Mouse (Mus musculus) embryonic facial prominence, embryonic 15.5 days (tissue): ENCODE results near the gene Fam117b. TPM values are rescaled to one million over a fixed set of nuclear protein-coding genes. Genes with fewer than 3 reads are reported as not detected.

Experiments
- ATAC-seq: fragments of 200-750 bp; cut with Nextera tagmentation; 2 replicates; pipeline ENCODE4 v1.8.0; 2017; ENCODE audit warnings: low read depth, moderate TSS enrichment; ENCODE audit not compliant: insufficient number of reproducible peaks, low FRiP score, low TSS enrichment
- H3K27ac ChIP-seq: fragments of 300-500 bp; sonication (generic); replicated peaks from 2 replicates; pipeline ENCODE4 v1.5.1; 2015; ENCODE audit warnings: mild to moderate bottlenecking, inconsistent platforms
- H3K27me3 ChIP-seq: fragments of 300-500 bp; sonication (generic); 2 replicates; pipeline ENCODE4 v1.6.1; 2015; ENCODE audit warnings: inconsistent platforms
- H3K36me3 ChIP-seq: fragments of 300-500 bp; sonication (generic); 2 replicates; pipeline ENCODE4 v1.6.1; 2015; ENCODE audit warnings: mild to moderate bottlenecking, inconsistent platforms
- H3K4me1 ChIP-seq: fragments of 300-500 bp; sonication (generic); 2 replicates; pipeline ENCODE4 v1.6.1; 2015; ENCODE audit warnings: inconsistent platforms
- H3K4me2 ChIP-seq: fragments of 300-500 bp; sonication (generic); replicated peaks from 2 replicates; pipeline ENCODE4 v1.6.1; 2015; ENCODE audit warnings: mild to moderate bottlenecking, inconsistent platforms
- H3K4me3 ChIP-seq: fragments of 300-500 bp; sonication (generic); replicated peaks from 2 replicates; pipeline ENCODE4 v1.5.1; 2015; ENCODE audit warnings: mild to moderate bottlenecking, inconsistent platforms
- H3K9ac ChIP-seq: fragments of 300-500 bp; sonication (generic); 2 replicates; pipeline ENCODE4 v1.6.1; 2015; ENCODE audit warnings: inconsistent platforms
- H3K9me3 ChIP-seq: fragments of 300-500 bp; sonication (generic); replicated peaks from 2 replicates; pipeline ENCODE4 v1.6.1; 2016; ENCODE audit warnings: inconsistent platforms
- WGBS: fragments of 180-500 bp; shearing (Covaris S2); methylation state at CpG from one replicate; pipeline ENCODE4 v1.1.7; 2015; 5-methylcytosine and 5-hydroxymethylcytosine counted together
- polyA plus RNA-seq: library from polyadenylated mRNA; unstranded; fragments of >200 nt; fragmentation: Nextera tagmentation; extraction: Ambion mirVana; gene quantifications from 2 replicates; pipeline ENCODE4 v1.2.1, GENCODE M21; 2015

Fam117b gene
- polyA plus RNA-seq, 1 experiment from 2014 or later: 10.1 TPM

DNA sequence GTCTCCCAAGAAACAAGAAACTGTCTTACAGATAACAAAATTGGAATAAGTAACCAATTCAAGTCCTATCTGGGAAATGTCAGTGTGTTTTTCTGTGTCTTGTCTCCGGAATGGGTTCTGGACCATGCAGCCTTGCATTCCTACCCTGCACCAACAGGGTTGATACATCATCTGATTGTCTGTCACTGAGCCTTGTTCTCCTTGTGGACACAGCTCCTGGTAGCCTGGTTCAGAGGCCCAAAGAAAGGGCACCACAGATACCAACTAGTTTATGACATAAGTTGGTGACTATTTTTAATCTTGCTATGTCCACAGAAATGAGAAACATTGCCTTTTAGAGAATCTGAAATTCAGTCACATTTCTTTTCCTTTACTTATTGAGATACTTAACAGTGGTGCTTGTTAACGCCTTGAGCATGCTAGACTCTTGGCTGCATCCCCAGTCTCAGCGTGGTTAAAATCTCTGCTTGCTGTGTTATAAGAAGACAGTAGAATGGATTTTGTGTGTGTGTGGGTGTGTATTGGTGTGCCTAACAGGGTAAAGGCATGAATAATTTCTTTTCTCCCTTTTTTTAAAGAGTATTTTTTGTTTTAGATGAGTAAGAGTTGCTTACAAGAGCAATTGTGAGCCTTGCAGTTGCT is 74.7 kb downstream of the Fam117b start:
- Histone ChIP-seq H3K9me3 (no peaks in the 10 kb centered on the region), H3K36me3 (peaks cover 12% of the 10 kb centered on the region), H3K4me3 (no peak overlapping the region), H3K9ac (no peak overlapping the region), H3K27ac (no peak overlapping the region), H3K4me1 (no peaks in the 10 kb centered on the region), H3K4me2 (no peak overlapping the region), H3K27me3 (no peaks in the 10 kb centered on the region)
- 89% methylated on average over 3 of the region's 3 CpGs for WGBS
- no peak for ATAC-seq

DNA sequence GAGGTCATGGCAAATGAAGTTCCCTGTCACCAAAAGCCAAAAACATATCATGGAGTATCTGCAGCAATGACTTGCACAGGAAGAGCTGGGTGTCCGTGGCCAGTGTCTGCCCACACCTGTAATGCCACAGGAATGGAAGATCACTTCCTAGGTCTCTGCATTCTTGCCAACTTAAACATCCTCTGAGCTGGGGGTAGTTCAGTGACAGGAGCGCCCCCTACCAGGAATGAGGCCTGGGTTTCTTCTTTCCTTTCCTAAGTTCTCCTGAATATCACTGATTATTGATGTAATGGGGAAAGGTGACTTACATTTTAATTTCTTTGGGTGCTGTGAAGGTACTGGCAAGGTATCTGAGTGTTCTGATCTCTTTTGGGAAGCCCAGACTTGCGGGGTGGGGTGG is 82.8 kb downstream of the Fam117b start:
- Histone ChIP-seq H3K9me3 (no peaks in the 10 kb centered on the region), H3K4me1 (no peaks in the 10 kb centered on the region), H3K27me3 (no peaks in the 10 kb centered on the region), H3K36me3 (no peaks in the 10 kb centered on the region), H3K27ac (no peak overlapping the region), H3K4me3 (no peak overlapping the region), H3K9ac (no peak overlapping the region), H3K4me2 (no peak overlapping the region)
- 46% methylated on average over 3 of the region's 3 CpGs for WGBS
- no peak for ATAC-seq

DNA sequence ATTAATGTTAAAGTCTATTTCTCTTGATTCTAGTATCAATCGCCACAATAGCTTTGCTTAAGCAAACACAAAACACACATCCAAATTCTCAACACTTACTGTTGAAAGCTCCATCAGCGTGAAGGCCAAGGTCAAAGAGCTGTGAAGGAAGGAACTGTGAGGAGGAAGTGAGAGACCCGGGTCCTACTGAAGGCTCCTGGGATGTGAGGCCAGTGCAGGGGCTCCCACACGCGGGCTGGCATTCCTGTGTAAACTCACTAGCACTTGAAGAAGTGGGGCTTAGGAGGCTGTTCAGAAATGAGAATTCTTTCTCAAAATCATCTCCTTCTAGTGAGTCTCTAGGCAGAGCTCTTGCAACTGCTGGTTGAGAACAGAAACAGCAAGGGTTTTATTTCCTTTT is 84.5 kb downstream of the Fam117b start:
- H3K27ac ChIP-seq: no peak overlapping the region
- WGBS: 73% methylated on average over 5 of the region's 5 CpGs
- H3K9me3 ChIP-seq: no peaks in the 10 kb centered on the region
- H3K9ac ChIP-seq: no peak overlapping the region
- no peak overlapping the region for H3K4me3 ChIP-seq
- H3K4me2 ChIP-seq: no peak overlapping the region
- ATAC-seq: no peak
- no peaks in the 10 kb centered on the region for H3K4me1 ChIP-seq
- no peaks in the 10 kb centered on the region for H3K36me3 ChIP-seq
- no peaks in the 10 kb centered on the region for H3K27me3 ChIP-seq

GRCm38 (mm10) chr1:60000319-60000718 is 87.5 kb downstream of the Fam117b start:
- 51% methylated on average over 2 of the region's 2 CpGs for WGBS
- Histone ChIP-seq H3K9ac (no peak overlapping the region), H3K9me3 (no peaks in the 10 kb centered on the region), H3K4me1 (no peaks in the 10 kb centered on the region), H3K4me2 (no peak overlapping the region), H3K4me3 (no peak overlapping the region), H3K27me3 (no peaks in the 10 kb centered on the region), H3K36me3 (no peaks in the 10 kb centered on the region), H3K27ac (no peak overlapping the region)
- ATAC-seq: no peak

GRCm38 (mm10) chr1:60007337-60007736 is 94.5 kb downstream of the Fam117b start:
- H3K4me1 ChIP-seq: no peaks in the 10 kb centered on the region
- no peak overlapping the region for H3K27ac ChIP-seq
- no peak overlapping the region for H3K9ac ChIP-seq
- H3K4me3 ChIP-seq: no peak overlapping the region
- H3K36me3 ChIP-seq: no peaks in the 10 kb centered on the region
- no peaks in the 10 kb centered on the region for H3K9me3 ChIP-seq
- H3K27me3 ChIP-seq: no peaks in the 10 kb centered on the region
- 88% methylated on average over 10 of the region's 10 CpGs for WGBS
- no peak overlapping the region for H3K4me2 ChIP-seq
- no peak for ATAC-seq

GRCm38 (mm10) chr1:60008743-60009142 is 95.9 kb downstream of the Fam117b start:
- Histone ChIP-seq H3K9me3 (no peaks in the 10 kb centered on the region), H3K27ac (no peak overlapping the region), H3K4me1 (no peaks in the 10 kb centered on the region), H3K4me2 (no peak overlapping the region), H3K36me3 (no peaks in the 10 kb centered on the region), H3K27me3 (no peaks in the 10 kb centered on the region), H3K4me3 (no peak overlapping the region), H3K9ac (no peak overlapping the region)
- ATAC-seq: no peak
- WGBS: 76% methylated on average over 2 of the region's 2 CpGs

DNA sequence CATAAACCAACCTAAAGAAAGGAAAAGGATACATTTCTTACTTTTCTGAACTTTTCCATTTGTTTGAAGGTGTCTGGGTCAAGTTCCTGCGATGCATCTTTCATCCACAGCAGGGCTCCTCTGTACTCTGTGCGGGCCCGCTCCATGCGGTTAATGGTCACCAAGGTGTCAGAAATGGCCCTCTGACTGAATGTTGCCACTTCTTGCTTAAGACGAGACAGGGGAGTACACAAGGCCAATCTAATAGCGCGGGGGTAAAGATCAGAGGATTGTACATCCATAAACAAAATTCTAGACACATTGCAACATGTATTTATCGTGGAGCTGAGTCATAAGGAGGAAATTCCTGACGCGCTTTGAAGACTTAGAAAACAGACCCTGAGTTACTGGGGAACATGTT is 101.0 kb downstream of the Fam117b start:
- Histone ChIP-seq H3K9ac (no peak overlapping the region), H3K4me1 (no peaks in the 10 kb centered on the region), H3K4me3 (no peak overlapping the region), H3K4me2 (no peak overlapping the region), H3K36me3 (no peaks in the 10 kb centered on the region), H3K27ac (no peak overlapping the region), H3K9me3 (no peaks in the 10 kb centered on the region), H3K27me3 (no peaks in the 10 kb centered on the region)
- WGBS: 83% methylated on average over 10 of the region's 10 CpGs
- ATAC-seq: no peak

GRCm38 (mm10) chr1:60015511-60015910 is 102.7 kb downstream of the Fam117b start:
- no peaks in the 10 kb centered on the region for H3K36me3 ChIP-seq
- H3K4me3 ChIP-seq: no peak overlapping the region
- 84% methylated on average over 6 of the region's 6 CpGs for WGBS
- H3K4me2 ChIP-seq: no peak overlapping the region
- ATAC-seq: no peak
- H3K27me3 ChIP-seq: no peaks in the 10 kb centered on the region
- H3K9me3 ChIP-seq: no peaks in the 10 kb centered on the region
- H3K9ac ChIP-seq: no peak overlapping the region
- H3K4me1 ChIP-seq: no peaks in the 10 kb centered on the region
- H3K27ac ChIP-seq: no peak overlapping the region

GRCm38 (mm10) chr1:60016136-60016611 is 103.4 kb downstream of the Fam117b start:
- Histone ChIP-seq H3K36me3 (no peaks in the 10 kb centered on the region), H3K27me3 (no peaks in the 10 kb centered on the region), H3K9me3 (no peaks in the 10 kb centered on the region), H3K4me1 (no peaks in the 10 kb centered on the region), H3K4me2 (no peak overlapping the region), H3K27ac (no peak overlapping the region), H3K4me3 (no peak overlapping the region), H3K9ac (no peak overlapping the region)
- no peak for ATAC-seq
- WGBS: 58% methylated on average over 5 of the region's 5 CpGs

DNA sequence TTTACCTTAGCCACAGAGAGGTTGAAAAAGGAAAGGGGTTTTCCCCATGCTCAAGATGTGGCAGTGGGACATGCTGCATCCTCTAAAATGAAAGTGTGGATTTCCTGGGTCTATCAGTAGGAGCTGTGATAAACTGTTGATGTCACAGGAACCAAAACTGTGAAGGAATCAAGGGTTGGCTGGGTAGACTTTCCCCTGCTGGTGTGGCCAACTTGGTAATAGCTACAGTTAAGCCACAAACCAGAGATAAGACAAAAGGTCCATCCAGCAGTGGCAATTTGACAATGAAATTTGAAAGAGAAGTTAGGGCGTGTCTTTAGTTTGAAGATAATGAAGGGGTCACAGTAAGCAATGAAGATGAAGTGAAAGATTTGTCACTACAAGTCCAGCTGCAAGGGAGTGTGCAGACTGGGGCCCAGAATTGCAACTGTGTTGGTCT is 104.2 kb downstream of the Fam117b start:
- H3K4me2 ChIP-seq: no peak overlapping the region
- H3K4me3 ChIP-seq: no peak overlapping the region
- H3K4me1 ChIP-seq: no peaks in the 10 kb centered on the region
- no peak overlapping the region for H3K27ac ChIP-seq
- ATAC-seq: no peak
- WGBS: 91% methylated on average over 1 of the region's 1 CpGs
- no peaks in the 10 kb centered on the region for H3K9me3 ChIP-seq
- no peak overlapping the region for H3K9ac ChIP-seq
- no peaks in the 10 kb centered on the region for H3K27me3 ChIP-seq
- H3K36me3 ChIP-seq: no peaks in the 10 kb centered on the region
